Mouse (Mus musculus): Measurements from ENCODE around the gene Tmem88.

DNA sequence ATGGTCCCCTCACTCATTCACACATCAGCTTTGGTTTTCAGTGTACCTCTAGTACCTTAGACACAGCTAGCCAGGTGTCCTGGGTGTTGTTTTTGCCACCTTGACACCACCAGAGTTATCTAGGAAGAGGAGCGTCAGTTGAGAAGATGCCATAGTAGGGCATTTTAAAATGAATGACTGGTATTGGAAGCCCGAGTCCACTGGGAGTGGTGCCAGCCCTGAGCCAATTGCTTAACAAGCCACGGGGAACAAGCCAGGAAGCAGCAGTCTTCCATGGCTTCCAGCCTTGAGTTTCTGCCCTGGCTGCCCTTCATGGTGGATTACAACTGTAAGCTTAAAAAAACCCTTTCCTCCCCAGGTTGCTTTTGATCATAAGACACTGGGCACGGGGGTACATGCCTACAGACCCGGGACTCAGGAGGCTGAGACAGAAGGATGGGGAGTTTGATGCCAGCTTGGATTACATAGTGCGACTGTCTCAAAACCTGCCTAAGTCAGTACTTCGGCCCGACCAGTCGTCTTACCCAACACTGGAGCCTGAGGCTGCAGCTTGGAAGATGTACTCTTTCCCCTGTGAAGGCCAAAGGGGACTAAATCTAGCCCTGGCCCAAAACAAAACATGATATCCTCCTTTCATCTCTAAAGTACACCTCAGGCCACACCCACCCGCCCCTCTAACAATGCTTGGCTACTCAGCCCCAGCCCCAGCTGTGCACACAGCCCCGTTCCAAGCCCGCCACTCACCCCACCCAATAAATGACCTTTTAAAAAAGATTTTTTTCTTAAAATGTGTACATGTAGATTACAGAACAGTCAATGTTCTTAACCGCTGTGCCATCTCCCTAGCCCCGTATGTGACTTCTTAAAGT lies 8.3 kb downstream of the Tmem88 start:
- TF ChIP-seq CTCF (conservative IDR thresholded peaks at IDR 0.05; ENCODE audit: insufficient read depth, insufficient read length, low read depth, low read length), result no peak
- no peak for TF ChIP-seq POLR2A (IDR thresholded peaks at IDR 0.05; ENCODE audit: low read depth, low read length)

Measured in kidney, adult 2 months (tissue).